ENCODE assay signal across 28 mouse cellular contexts in genomic region chr3:89874076-89874475, GRCm38 (mm10). TPM values are rescaled to one million over a fixed set of nuclear protein-coding genes. Genes with fewer than 3 reads are reported as not detected.
DNase-seq lines count a peak whose midpoint lies in the region; ATAC-seq and TF ChIP-seq lines count a peak whose summit lies in the region.
"Had no signal": no experiment of that assay in that cellular context is flagged by ENCODE, and none has a peak within 500 bp of the region (broad histone marks: within the 10 kb centered on the region; RNA-seq: fewer than 3 reads in every experiment).

No protein-coding gene starts in this region.

- no peaks in the 10 kb centered on the region for H3K27me3 ChIP-seq in liver, postnatal 0 days (ENCODE audit: insufficient read depth, low read length)
- no peaks in the 10 kb centered on the region for H3K27me3 ChIP-seq in liver, embryonic 11.5 days (replicated peaks; ENCODE audit: control insufficient read depth, insufficient read depth, low read length)
- peaks cover 55% of the 10 kb centered on the region for H3K27me3 ChIP-seq in forebrain, embryonic 10.5 days (ENCODE audit: poor library complexity, severe bottlenecking)
- H3K27me3 ChIP-seq: embryonic facial prominence, embryonic 12.5 days; hindbrain, embryonic 15.5 days had no signal

- no peak for TF ChIP-seq EP300 in liver, postnatal 0 days (IDR thresholded peaks at IDR 0.05; ENCODE audit: low read depth)

- H3K4me1 ChIP-seq in liver, postnatal 0 days (ENCODE audit: insufficient read depth), result peaks cover 17% of the 10 kb centered on the region
- peaks cover 25% of the 10 kb centered on the region for H3K4me1 ChIP-seq in liver, embryonic 11.5 days (replicated peaks; ENCODE audit: control insufficient read depth, insufficient read depth, low read length)
- H3K4me1 ChIP-seq in forebrain, embryonic 10.5 days, result peaks cover 19% of the 10 kb centered on the region
- H3K4me1 ChIP-seq: hindbrain, embryonic 15.5 days had no signal

- DNase-seq in liver, result peak; percentile 39
- no peak for DNase-seq in liver, postnatal 0 days
- DNase-seq in induced T-regulatory cell, adult 2 months (ENCODE audit: low read depth), result peak; percentile 76
- DNase-seq in liver, embryonic 11.5 days (ENCODE audit: low spot score), result no peak
- DNase-seq in naive thymus-derived CD4-positive, alpha-beta T cell, adult 2 months (ENCODE audit: low read depth), result peak; percentile 53
- DNase-seq in retina, embryonic 14.5 days (ENCODE audit: low spot score), result no peak
- no peak for DNase-seq in forebrain, embryonic 10.5 days (ENCODE audit: extremely low spot score, low spot score)
- DNase-seq: adrenal gland, postnatal 14 days; B cell, adult 2 months; cerebellum, adult 11-12 months; cerebellum, adult 9-11 months; embryo, embryonic 11 days; forebrain, postnatal 0 days; gastrocnemius, postnatal 10 days; heart, postnatal 14 days; kidney, adult 11 months; kidney, postnatal 25 days; left cerebral cortex, postnatal 4 days; lung, adult 2 months; lung, postnatal 10 days; right cerebral cortex, postnatal 4 days; thymus, postnatal 25 days had no signal

- H3K36me3 ChIP-seq in liver, postnatal 0 days (replicated peaks; ENCODE audit: insufficient read depth, low read length), result peaks cover 49% of the 10 kb centered on the region
- H3K36me3 ChIP-seq in liver, embryonic 11.5 days (ENCODE audit: control insufficient read depth, insufficient read depth, low read length), result no peaks in the 10 kb centered on the region
- no peaks in the 10 kb centered on the region for H3K36me3 ChIP-seq in forebrain, embryonic 10.5 days (replicated peaks)
- H3K36me3 ChIP-seq: embryonic facial prominence, embryonic 12.5 days; forebrain, embryonic 12.5 days; hindbrain, embryonic 10.5 days; hindbrain, embryonic 15.5 days; midbrain, embryonic 13.5 days had no signal

- no peak for TF ChIP-seq CTCF in liver, postnatal 0 days (IDR thresholded peaks at IDR 0.05; ENCODE audit: low read depth)

- H3K9me3 ChIP-seq in liver, postnatal 0 days (ENCODE audit: low read length), result 0 out of 2 replicates have a peak, but pooled peaks cover 4% of the 10 kb centered on the region
- H3K9me3 ChIP-seq in liver, embryonic 11.5 days (ENCODE audit: control insufficient read depth, low read length), result no peaks in the 10 kb centered on the region
- H3K9me3 ChIP-seq in forebrain, embryonic 10.5 days, result peaks cover 5% of the 10 kb centered on the region; the same call in 1 of the 2 replicates
- H3K9me3 ChIP-seq: embryonic facial prominence, embryonic 12.5 days; forebrain, embryonic 12.5 days; hindbrain, embryonic 15.5 days had no signal

- no peak overlapping the region for H3K4me3 ChIP-seq in liver, postnatal 0 days (ENCODE audit: low read depth, low read length)
- H3K4me3 ChIP-seq in liver, embryonic 11.5 days (ENCODE audit: low read depth, low read length), result no peak overlapping the region
- no peak overlapping the region for H3K4me3 ChIP-seq in forebrain, embryonic 10.5 days
- H3K4me3 ChIP-seq: embryonic facial prominence, embryonic 12.5 days; forebrain, embryonic 12.5 days; hindbrain, embryonic 10.5 days; hindbrain, embryonic 15.5 days; midbrain, embryonic 13.5 days had no signal

- H3K9ac ChIP-seq in liver, postnatal 0 days (replicated peaks), result no peak overlapping the region
- 0 out of 2 replicates have a peak overlapping the region, but pooled peaks have one; percentile 20 for H3K9ac ChIP-seq in liver, embryonic 11.5 days (ENCODE audit: low read depth, low read length)
- H3K9ac ChIP-seq: embryonic facial prominence, embryonic 12.5 days; forebrain, embryonic 12.5 days; forebrain, postnatal 0 days; hindbrain, embryonic 15.5 days; midbrain, embryonic 13.5 days had no signal

- no peak for ATAC-seq in liver, postnatal 0 days
- no peak for ATAC-seq in liver, embryonic 11.5 days (replicated peaks; ENCODE audit: low FRiP score)
- ATAC-seq: forebrain, postnatal 0 days; midbrain, embryonic 13.5 days had no signal

- WGBS in liver, postnatal 0 days (ENCODE audit: insufficient replicate concordance), result 83% methylated on average over 5 of the region's 5 CpGs
- 86% methylated on average over 5 of the region's 5 CpGs for WGBS in liver, embryonic 11.5 days
- WGBS in forebrain, embryonic 10.5 days, result 92% methylated on average over 5 of the region's 5 CpGs

- H3K4me2 ChIP-seq in liver, postnatal 0 days (ENCODE audit: low read depth, low read length), result no peak overlapping the region
- no peak overlapping the region for H3K4me2 ChIP-seq in liver, embryonic 11.5 days
- H3K4me2 ChIP-seq: embryonic facial prominence, embryonic 12.5 days; forebrain, embryonic 12.5 days; hindbrain, embryonic 15.5 days; midbrain, embryonic 13.5 days had no signal

- no peak overlapping the region for H3K27ac ChIP-seq in liver, postnatal 0 days (ENCODE audit: low read depth)
- H3K27ac ChIP-seq in liver, embryonic 11.5 days (ENCODE audit: low read depth, low read length), result no peak overlapping the region
- no peak overlapping the region for H3K27ac ChIP-seq in forebrain, embryonic 10.5 days
- H3K27ac ChIP-seq: embryonic facial prominence, embryonic 12.5 days; forebrain, embryonic 12.5 days; hindbrain, embryonic 10.5 days; hindbrain, embryonic 15.5 days; macrophage; midbrain, embryonic 13.5 days had no signal

RNA-seq across cellular contexts. Expression of gene Il6ra, which starts 38.9 kb away (rescaled TPM):
- polyA plus RNA-seq in liver, postnatal 0 days (2015; fragmentation: Nextera tagmentation; extraction: Ambion mirVana), result 10.2 and 11.8 TPM in 2 replicates
- 0.71 and 1.0 TPM in 2 replicates for polyA plus RNA-seq in liver, embryonic 11.5 days (2014; fragmentation: Nextera tagmentation; extraction: Ambion mirVana)
- 0.35 and 0.50 TPM in 2 replicates for polyA plus RNA-seq in forebrain, embryonic 10.5 days (2016; fragmentation: Nextera tagmentation; extraction: Ambion mirVana)

RNA-seq across cellular contexts. Expression of gene She, which starts 42.9 kb away (rescaled TPM):
- polyA plus RNA-seq in liver, postnatal 0 days (2015; fragmentation: Nextera tagmentation; extraction: Ambion mirVana), result 0.92 and 1.00 TPM in 2 replicates
- 3.2 and 3.9 TPM in 2 replicates for polyA plus RNA-seq in liver, embryonic 11.5 days (2014; fragmentation: Nextera tagmentation; extraction: Ambion mirVana)
- 2.3 TPM in 2 replicates for polyA plus RNA-seq in forebrain, embryonic 10.5 days (2016; fragmentation: Nextera tagmentation; extraction: Ambion mirVana)
- polyA plus RNA-seq: macrophage had no signal

Comparison
In these comparisons a context has a peak if more than half of its experiments do, and no peak if none do; other contexts are left out.
1. DNase-seq: peak in liver (single experiment), induced T-regulatory cell, adult 2 months (single experiment) and naive thymus-derived CD4-positive, alpha-beta T cell, adult 2 months (single experiment); none in liver, postnatal 0 days (single experiment), liver, embryonic 11.5 days (single experiment), retina, embryonic 14.5 days (single experiment) and forebrain, embryonic 10.5 days (single experiment).